Mouse (Mus musculus) left cerebral cortex, adult 11 months (tissue): Measurements from ENCODE around the gene Sorl1.

Experiments used
- DNase-seq: peaks from one replicate; pipeline ENCODE4 v3.0.0; 2022; ENCODE audit warnings: low spot score

Sorl1 gene

DNA sequence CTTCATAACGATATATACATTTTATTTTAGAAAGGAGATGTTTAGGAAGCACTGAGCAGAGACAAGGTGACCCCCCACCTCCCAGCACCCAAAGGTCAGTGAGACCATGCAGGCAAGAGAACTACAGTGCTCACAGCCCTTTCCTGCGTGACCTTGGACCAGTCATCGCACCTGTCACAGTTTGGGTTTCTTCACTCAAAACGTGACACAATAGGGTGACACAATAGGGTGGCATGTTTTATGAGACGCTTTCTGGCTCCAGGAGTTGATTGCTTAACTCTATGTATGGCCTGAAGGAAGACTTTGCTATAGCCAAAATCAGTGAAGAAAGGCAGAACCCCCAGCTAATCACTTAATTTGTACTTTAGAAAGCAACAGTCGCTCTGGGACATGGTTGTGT lies 1.7 kb downstream of the Sorl1 start:
- no peak for DNase-seq

DNA sequence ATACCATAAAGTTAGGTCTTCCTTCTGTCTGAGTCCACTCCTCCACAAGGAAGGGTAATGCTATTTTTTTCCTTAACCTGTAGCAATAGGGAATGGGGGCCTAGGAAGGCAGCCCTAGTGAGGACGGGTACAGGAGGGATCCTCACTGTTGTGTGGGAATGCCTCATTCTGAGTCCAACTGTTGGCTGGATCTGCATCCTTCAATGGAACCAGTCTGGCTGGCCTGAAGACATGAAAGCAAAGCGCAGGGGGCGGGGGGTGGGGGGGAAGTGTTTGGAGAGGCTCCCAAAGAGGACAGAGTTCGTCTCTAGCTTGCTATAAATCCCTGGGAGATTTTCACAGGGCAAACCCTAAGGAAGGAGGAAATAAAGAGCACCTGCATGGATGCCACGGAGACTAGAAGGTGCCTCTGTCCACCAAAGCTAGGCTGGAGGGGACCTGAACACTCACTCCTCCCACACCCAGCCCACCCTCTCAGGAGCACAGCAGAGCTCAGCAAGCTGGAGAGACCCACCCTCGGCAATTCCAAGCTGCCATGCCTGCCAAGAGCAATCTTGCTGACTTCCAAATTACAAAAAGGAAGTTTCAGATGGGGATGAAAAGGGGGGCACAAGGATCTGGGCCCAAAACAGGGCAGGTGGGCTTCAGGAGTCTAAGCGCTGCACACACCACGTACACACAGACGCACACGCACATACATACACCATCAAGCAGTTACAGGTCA lies 2.3 kb downstream of the Sorl1 start:
- no peak for DNase-seq

DNA sequence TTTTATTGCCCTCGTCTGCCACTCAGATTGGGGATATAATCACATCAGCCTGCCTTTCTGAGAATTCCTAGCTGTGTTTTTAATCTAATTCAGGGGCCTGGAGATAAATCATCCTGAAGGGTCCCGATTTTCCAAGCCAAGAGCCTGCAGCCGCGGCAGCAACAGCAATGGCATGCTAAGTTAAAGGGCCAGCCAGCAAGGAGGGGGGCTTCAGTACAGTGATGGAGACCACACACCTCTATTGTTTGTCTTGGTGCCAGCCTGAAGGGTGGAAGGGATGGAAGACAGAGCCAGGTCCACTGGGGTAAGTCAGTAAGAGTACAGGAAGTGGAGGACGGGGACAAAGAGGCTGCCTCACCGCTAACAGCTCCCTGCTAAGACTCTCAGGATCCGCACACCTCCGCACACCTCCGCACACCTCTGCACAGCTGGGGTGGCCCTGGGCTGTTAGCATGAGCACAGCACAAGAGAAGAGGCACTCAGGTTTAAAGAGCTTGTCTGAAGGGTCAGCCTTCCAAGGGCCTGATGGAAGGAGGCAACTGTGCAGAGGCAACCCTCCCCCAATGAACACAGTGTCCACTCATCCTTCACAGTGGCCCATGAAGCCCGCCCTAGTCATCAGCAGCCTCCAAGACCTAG lies 7.6 kb downstream of the Sorl1 start:
- no peak for DNase-seq

DNA sequence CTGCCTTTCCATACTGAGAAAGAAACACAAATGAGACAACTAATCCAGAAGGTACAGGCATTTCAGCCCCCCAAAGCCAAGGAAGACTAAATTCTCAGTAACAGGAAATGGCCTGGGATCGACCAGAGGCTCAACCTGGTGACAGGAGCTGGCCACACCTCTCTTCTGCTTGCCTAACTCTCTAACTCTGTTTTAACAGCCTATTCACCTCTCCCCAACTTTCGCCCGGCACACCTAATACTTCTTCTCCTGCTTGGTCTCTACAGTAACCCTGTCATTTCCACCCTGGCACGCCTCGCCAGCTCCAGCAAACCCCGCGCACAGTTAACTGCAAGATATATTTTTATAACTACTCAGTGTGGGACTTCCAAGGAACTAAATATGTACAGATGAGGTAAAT lies 9.0 kb downstream of the Sorl1 start:
- DNase-seq: no peak

DNA sequence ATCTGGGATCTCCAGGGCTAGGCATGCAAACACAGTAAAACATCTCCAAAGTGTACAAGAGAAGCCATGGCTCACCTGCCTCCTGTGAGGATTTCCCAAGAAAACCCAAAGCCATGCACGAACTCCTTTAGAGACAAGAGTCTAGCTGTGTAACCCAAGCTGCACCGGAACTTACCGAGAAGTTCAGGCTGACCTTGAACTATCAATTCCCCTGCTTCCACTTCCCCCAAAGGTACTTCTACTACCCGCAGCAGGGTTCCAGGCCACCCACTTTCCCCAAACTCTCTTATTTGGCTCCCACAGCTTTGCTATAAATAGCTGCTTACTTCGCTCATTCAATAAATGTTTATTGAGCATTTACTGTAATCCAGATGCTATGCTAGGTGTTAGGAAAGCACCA lies 10.8 kb downstream of the Sorl1 start:
- no peak for DNase-seq

DNA sequence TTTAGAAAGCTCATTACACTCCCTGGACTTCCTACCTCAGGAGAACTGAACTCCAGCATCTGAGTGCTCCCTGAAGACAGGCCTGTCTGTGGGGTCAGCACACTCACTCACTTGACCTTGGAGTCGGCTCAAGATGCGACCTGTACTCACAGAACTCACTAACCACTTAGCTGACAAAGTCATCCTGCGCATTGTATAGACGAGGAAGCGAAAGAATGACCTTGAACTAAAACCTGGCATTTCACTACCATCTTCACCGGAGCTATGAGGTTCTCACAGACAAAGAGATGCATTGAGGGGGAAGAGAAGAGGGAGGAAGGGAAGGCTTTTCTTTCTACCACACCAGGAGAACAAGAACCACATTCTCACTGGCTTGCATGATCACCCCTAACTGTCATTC lies 11.4 kb downstream of the Sorl1 start:
- no peak for DNase-seq

DNA sequence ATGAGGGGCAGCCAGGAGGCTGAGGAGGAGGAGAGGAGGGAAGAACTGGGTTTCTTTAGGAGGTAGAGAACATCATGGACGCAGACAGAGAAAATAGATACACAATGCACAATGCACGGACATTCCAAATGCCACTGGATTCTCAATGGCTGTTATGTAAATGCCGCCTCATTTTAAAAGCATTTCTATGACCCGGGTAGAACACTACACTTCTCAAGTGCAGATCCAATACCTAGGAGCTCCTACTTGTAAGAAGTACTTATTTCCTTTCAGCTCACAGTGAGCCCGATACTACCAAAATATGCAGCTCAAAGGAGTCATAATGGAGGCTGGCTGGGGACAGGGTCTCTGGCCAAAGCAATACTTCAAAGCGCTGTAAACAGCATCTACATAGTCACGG lies 12.8 kb downstream of the Sorl1 start:
- no peak for DNase-seq

DNA sequence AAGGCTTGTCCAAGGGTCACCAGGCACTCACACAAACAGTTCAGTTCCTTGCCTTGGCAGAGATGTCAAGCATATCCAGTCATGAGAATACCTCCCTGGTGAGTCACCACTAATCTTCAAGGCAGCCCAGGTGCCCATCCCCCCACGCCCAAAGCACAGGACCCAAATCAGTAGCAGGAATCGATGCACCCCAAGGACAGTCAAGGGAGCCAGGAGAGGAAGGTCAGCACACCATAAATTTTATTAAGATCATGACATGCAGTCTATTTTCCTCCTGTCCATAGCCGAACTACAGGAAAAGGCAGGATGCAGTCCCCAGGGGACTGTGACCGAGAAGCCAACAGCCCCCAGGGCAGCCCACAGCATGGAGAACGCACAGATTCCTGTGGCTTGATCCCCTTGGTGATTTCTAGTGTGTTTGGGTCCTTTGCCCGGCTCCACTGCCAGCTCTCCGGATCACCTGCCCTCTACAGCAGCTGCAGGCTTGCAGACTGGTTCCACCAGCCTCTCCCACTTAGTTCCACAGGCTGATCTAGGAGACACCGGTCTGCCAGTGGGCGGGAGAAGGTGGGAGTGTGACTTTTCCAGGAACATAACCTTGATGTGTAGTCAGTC lies 14.2 kb downstream of the Sorl1 start:
- DNase-seq: no peak

DNA sequence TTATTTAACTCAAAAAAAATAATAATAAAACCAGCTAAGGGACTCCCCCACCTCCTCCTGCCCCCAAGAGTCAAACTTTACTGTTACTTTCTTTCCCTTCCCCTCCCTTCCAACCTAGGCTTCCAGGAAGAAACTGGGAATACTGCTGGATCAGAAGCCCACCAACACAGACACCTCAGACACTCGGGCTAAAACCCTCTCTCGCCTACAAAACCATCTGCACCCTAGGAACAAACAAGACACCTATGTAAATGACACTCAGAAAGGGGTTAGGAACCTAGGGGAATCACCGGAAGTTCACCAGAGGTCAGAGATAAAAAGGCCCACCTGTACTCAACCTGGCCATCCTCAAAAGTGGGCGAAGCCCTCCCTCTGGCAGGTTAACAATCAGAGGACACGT lies 15.0 kb downstream of the Sorl1 start:
- DNase-seq: no peak

DNA sequence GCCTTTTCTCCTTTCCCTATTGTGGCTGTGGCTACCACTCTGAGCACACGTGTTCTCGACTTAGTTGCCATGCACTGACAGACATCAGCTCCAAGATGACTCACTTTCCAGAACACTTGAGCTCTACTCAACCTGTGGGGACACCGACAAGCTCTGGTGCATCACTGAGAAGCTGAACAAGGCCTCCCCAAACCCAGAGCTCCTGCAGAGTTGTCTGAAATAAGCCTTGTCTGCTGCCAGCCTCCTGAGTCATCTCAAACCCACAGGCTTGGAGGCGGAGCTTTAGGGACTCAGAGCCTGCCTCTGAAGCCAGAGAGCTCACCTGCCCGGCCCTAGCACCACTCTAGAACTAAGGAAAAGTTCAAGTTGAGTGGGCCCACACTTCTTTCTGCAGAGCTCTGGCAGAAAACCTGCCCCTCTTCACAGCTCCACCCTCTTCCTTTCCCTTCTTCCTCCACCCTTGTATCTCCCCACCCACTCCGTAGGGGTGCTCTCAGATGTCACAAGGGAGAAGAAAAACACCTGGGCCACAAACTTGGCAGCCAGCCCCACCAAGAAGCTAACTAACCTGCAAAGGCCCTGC lies 15.6 kb downstream of the Sorl1 start:
- DNase-seq: peak; percentile 67

DNA sequence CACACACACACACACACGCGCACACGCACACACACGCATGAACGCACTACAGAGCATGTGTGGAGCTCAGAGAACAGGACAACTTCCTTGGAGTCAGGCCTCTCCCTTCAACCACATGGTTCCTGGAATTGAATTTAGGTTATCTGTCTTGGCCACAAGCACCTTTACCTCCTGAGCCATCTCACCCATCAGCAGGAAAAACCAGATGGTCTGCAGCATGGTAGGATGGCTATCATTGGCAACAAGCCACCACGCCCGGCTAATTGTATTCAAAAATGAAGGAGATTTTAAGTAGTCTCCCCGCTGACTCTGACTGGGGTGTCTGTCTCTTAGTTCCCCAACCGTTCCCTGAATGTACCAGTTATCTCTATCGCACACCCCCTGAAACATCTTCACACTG lies 17.0 kb downstream of the Sorl1 start:
- no peak for DNase-seq

DNA sequence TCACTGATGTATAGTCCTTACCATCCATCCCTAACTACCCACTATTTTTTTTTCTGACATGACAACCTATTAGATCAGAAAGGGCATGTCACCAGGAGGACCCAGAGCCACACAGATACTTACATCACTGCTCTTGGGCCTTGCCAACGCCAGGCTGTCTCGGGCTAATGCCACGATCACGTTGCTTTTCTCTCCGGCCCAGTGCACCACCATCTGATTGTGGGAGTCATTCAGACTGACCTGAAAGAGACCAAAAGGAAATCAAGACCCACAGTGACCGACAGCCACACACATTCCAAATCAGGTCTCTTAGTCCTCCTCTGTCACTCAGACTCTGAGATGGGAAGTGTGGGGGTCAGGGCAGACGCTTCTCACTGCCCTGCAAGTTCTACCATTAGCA lies 17.8 kb downstream of the Sorl1 start:
- DNase-seq: no peak

DNA sequence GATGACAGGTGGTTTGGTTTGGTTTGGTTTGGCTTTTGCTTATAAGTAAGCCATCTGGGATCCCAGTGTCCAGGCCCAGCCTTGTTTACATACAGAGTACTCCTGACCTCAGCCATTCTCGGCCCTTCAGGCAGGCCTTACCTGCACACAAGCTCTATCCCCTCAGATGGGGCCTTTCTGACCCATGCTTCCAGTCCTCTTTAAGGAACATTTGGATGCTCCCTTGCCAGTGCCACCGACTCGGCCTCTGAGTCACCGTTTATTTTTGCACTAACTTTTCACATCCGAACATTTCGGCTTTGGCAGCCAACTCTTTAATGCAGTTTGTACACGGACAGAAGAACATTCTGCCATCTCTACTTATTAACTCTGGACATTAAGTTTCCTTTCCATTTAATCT lies 20.6 kb downstream of the Sorl1 start:
- DNase-seq: no peak

DNA sequence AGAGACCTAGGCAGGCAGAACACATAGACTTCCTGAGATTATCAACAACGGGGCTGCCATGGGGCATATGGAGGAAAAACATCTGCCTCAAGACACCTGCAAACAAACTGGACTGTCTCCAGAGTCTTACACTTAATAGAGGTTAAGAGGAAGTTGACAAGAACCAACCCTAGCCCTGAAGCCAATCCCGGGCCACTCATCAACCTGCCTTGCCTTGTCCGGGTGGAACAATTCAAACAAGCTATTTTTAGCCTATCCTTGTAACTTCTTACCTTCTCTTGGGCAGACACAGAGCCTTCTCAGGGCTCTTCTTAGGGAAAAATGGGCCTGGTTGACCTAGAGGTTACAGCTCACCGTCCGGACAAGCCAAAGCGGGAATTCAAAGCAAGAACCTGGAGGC lies 22.1 kb downstream of the Sorl1 start:
- no peak for DNase-seq

DNA sequence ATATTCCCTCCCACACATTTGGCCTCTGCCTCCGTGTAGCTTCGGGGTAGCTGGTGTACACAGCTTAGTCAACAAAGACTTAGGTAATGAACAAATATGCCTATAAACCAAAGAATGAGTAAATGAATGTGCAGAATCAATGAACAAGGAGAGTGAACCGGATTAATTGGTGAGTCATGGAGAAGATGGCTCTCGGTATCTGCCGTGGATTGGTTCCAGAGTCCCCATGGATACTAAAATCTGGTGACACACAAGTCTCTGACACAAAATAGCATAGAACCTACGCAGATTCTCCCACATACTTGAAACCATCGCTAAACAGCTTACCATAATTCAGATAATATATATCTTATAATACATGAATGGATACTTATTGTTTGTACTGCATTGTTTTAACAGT lies 22.8 kb downstream of the Sorl1 start:
- DNase-seq: no peak

DNA sequence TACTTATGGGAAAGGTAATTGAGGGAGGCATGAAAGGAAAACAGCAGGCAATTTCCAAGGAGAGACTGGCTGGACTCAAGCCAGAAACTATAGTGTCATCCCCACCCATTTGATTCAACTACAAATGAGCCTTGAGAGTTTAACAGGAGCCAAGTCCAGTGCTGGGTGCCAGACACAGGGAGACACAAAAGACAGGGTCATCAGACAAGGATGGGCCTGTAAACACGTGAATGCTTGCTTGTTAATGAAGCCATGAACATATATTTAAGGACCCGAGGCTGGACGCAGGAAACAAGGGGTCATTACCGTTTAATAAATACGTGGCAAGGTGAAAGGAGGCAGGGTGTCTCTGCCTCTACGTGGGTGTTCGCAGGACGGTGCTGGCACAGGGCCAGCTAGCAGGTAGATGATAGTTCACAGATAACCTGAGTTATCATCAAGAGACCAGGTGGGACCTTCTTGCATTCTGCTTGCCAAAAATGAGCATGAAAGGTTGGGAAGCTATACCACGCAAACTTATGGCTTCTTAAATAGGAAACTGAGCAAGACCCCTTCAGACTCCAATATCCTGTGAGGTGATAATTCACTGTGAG lies 23.4 kb downstream of the Sorl1 start:
- no peak for DNase-seq

DNA sequence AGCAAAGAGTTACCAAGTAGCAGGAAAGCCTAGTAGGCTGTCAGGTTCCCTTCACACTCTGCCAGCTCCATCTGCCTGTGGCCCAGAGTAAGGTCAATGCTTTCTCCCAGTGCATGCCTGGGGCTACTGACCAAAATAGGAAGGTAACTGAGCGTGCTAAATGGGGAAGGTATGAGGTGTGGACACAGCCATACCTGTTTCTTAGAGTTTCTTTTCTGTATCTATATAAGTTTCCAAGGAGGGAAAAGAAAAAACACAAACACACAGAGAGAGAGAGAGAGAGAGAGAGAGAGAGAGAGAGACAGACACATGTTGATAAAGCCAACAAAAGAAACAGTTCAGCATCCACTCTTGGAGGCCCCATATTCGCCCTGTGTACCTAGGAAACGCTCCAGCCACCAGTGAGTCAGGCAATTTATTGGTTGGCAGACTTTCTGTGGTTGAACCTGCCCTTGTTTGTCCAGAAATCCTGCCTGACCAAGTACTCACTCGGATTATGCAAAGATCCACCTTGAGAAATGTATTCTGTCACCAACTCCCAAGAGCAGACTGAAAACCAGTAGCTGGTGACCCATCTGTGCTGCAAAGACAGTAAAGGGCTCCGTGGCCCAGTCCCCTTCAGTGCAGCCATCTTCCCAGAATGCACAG lies 25.5 kb downstream of the Sorl1 start:
- no peak for DNase-seq

DNA sequence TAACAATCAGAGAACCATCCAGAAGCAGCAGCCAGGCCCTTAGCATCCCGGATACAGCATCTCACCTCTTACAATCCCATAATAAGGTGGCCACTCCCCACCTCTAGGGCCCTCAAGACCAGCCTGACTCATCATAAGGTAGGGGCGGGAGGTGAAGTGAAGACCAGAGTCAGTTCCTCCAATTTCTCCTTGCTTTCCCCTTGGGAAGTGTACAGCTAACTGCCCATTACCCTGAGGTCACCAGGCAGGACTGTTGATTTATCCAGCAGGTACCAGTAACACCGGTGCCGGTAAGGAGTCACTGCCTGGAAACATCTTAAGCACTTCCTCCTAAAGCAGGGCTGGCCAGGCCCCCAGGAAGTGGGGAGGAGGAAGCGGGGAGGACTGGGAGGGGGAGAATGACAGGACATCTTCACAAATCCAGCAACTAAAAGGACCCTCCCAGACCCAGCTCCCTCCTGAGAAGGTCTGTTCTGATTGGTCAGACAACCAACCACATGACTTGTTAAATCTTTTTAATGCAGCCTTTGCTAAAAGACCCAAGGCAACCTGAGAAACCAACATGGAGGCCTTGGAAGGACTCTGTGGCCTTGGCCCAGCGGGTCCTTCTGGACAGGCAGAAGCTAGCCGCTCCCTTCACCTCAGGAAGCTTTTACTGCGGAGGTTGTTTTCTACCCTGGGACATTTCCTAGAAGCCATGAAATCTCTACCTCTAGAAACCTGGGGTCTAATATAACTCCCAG lies 26.2 kb downstream of the Sorl1 start:
- DNase-seq: no peak

DNA sequence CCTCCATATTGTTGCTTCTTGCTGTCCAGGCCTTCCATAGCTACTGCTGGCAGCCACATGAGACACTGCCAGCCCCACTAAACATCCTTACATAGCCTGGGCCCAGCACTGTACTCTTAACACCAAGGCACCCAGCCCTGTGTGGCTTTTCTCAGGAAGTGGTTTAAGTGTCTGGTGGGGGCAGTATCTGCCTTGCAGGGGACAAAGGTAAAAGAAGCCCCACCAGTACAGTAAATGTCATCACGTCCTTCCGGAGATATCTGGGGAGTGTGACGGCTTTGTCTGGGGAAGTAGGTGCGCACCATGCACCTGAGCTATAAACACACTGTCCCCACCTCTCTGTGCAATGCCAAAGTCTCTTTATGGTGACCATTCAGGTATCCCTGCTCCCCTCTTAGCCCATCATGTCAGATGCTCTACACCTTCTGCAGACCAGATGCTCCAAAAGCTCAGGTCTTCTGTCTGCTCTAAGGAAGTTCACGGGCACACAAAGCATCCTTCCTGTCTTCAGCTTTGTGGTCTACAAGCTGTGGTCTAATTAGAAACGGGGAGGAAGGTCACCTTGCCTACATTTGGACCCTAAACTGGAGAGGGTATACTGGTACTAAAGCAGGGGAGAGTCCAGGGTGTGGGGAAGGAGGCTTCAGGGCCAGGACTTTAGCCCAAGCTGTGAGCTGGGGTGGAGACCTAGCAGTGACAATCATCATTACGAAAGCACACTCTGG lies 26.9 kb downstream of the Sorl1 start:
- DNase-seq: no peak

DNA sequence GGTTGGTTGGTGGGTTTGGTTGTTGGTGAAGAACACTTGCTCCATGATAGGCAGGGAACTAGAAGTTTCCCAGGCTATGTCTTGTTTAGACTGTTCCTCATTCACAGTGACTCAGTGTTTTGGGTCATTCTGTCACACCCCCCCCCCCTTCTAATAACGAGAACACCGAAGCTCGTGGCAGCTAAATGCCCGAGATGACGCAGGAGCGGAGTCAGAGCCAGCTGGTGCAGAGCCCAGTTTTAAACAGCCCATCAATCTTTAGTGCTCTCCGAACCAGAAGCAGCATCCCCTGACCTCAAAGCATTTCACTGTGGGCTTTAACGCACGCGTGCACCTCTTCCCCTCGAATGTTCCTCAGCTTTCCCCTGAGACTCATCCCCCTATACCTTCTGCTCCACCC lies 29.3 kb downstream of the Sorl1 start:
- no peak for DNase-seq

DNA sequence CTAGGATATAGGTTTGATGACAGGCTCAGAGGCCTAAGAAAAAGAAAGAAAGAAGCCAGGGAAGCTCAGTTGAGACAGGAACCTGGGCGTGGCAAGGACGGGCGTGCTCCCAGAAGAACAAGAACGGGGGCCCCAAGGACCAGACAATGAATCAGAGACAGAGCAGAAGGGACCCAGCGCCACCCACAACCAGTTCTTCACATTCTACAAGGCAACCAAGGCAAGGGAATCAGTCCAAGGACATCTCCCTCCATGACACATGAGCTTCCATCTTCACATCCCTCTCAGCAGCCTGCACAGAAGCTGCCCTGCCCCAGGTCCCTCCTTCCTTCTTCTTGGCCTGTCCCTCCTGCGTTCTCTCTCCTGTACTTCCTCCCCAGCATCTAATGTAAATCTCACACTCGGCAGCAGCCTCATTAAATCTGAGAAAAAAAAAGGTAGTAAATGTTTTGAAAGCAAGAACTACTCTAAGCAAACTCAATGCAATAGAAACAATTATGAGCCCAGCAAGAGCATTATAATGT lies 30.0 kb downstream of the Sorl1 start:
- no peak for DNase-seq
